Mouse (Mus musculus) fat pad, adult 2 months (tissue): Measurements from ENCODE around the gene Gm21972.

ENCODE experiments used
- DNase-seq: peaks from one replicate; pipeline ENCODE4 v3.0.0-alpha.2; 2011; ENCODE audit warnings: low read depth, low spot score; ENCODE audit errors: extremely low read depth

Gene Gm21972

DNA sequence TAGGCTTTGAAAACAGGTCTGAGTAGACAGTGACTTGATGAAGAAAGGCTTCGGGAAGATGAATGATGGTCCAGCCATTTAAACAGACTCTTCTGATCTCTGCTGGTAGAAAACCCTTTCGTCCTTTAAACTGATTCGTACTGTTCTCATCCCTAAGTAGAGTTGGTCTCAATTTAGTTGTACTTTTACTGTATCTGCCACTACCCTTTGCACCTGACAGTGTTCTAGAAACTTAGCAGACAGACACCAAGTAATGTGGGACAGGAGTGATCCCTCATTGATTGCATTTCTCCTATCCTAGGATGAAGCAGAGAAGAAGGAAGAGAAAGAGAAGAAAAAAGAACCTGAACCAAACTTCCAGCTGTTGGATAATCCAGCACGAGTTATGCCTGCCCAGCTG is at the start of gene Gm21972:
Gene Gm21972, plus strand, starts transcription at position 301 of the 400 bp plus-strand sequence.
- no peak for DNase-seq

DNA sequence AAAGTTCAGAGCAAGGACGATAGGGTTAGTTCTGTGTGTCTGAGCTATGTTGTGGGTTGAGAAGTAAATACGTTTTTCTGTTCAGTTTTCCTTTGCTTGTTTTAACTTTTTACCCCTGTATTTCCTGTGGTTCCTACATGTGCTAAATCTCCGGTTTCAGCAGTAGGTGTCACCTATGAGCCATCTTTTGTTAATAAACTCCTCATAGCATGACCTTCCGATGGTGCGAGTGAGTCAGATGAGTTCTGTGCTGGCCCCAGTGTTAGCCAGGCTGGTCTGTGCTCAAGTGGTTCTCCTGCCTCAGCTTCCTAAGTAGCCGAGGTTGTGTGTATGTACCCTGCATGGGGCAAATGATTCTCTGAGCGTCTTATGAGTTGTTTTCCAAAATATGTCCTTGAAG is 39.0 kb upstream of the Gm21972 start:
- DNase-seq: no peak

DNA sequence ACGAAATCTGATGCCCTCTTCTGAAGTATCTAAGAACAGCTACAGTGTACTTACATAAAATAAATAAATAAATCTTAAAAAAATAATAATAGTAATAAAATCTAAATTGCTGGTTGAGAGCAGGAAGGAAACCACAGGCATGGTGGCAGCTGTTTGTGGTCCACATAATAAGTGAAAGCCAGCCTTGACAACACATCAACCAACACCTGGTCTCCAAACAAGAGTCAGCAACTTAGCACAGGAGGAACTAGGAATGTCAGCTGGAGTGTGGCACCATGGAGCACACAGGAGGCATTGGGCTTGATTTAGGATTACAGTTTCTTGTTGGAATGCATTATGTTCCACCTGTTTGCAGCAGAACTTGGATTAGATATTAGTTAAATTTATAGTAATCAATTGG is 28.4 kb upstream of the Gm21972 start:
- no peak for DNase-seq

DNA sequence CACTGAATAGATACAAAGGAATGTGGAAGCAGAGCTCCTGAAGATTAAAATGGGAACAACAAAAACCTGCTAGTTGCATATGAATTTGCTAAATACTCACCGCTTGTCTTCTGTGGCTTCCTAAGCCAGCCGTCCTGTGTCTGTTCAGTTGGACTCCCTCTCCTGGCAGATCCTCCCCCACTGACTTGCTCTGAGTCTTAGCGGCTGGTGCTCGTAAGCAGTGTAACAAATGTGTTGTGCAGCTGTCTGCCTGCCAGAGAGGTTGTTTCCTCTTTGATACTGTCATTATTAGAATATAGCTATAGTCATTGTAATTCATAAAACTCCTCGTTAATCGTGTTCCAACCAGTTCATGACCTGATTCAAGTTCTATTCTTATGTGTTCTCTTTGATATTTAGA is 21.7 kb upstream of the Gm21972 start, which contains the start of gene Htr2b:
Gene Htr2b, minus strand, starts transcription at position 192 of the 400 bp plus-strand sequence.
- no peak for DNase-seq

DNA sequence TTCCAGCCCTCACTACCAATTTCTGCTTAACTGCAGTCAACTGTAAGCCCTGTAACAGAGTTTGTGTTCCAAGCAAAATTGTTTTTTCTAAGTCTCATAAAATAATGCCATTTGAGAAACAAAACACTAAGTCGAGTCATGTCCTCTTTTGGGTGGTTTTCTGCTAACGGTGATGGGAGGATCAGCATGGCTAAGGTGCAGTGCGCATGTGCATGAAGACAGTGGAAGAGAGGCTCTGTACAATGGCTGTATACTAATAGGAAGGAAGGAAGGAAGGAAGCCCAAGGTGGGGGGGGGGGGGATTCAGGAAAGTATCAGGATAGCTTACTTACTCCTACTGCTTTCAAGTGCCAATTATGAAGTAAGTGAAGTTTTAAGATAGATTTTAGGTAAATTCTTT is 19.3 kb upstream of the Gm21972 start:
- no peak for DNase-seq

DNA sequence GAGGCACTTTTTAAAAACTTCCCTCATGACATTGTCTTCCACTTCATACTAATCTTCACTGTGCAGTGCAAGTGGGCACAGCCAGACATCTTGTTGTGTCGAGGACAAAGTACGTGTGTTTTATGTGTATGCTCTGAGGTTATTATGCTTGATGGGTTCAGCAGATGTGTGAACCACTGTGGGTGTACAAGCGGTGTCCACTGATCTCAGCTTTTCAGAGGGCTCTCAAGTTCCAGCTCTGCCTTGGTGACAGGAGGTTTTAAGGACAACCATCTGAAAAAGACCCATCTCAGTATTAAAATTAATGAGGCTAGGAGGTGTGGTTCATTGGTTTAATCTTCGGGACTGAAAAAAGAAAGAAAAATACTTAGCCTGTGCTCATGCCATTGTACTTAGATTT is 13.9 kb upstream of the Gm21972 start:
- no peak for DNase-seq

DNA sequence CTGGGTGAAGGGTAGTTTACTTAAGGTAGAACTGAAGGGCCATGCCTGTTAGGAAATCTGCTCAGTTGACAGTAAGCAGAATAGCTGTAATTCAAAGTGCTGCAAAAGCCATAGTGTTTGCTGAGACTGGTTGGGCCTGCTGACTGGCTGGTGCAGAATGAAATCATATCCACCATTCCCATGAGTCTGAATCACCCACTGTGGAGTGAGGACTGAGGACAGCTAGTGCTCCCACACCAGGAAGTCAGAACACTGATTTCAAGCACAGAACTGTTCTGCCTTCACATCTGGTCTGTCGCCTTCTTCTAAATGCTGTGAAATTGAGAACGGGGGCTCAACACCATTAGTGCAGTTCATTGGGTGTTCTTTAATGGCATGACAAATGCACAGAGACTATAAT is 7.4 kb upstream of the Gm21972 start:
- no peak for DNase-seq

DNA sequence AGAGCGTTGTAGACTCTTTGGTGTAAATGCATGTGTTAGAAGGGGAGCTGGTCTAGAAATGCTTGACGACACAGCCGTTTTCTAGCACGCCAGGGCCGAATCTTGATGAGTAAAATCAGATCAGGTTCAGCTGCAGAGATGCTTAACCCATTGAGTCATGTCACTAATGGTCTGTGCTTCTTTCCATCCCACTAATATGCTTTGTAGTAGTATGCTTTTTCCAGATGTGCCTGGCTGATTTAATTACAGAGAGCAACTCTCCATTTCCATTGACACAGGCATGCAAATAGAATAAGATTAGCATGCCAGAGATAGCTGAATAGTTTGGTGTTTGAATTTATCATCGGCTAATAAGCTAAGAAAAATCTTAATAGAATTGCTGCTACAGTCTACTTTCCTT is 1.9 kb downstream of the Gm21972 start:
- no peak for DNase-seq

DNA sequence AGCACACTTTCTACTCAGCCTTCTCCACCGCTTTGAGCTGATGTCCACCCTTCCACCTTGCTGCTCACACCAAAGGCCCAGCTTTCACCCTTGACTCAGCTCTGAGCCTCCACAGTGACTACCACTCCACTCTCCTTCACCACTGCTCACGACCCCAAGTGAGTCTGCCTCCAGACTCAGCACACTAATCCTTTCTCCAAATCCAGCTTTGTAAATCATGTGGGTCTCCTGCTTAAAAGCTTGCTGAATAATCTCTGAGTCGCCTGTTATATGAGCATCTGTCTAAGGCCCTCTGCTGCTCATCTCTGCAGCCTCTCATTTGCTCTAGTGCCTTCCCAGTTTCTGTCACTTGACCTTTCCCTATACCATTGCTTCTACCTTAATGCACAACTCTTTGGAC is 7.6 kb downstream of the Gm21972 start:
- no peak for DNase-seq

DNA sequence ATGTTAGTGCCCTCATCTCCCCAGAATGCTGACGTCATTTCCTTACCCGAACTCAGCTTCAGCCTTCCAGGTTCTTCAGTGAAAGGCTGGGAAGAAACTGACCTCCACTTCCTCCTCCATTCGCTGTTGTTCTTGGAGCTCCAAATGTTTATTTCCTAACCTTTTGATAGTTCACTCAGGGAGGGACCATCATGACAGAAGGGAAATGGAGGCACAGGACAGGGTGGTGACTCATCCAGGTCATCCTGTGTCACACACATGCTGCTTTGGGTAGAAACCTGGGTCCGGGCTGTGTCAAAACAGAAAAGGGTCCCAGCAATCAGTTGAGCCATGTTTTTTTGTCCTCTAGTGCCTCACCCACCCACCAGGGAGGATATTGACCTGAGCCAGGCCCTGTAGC is 9.7 kb downstream of the Gm21972 start:
- no peak for DNase-seq

DNA sequence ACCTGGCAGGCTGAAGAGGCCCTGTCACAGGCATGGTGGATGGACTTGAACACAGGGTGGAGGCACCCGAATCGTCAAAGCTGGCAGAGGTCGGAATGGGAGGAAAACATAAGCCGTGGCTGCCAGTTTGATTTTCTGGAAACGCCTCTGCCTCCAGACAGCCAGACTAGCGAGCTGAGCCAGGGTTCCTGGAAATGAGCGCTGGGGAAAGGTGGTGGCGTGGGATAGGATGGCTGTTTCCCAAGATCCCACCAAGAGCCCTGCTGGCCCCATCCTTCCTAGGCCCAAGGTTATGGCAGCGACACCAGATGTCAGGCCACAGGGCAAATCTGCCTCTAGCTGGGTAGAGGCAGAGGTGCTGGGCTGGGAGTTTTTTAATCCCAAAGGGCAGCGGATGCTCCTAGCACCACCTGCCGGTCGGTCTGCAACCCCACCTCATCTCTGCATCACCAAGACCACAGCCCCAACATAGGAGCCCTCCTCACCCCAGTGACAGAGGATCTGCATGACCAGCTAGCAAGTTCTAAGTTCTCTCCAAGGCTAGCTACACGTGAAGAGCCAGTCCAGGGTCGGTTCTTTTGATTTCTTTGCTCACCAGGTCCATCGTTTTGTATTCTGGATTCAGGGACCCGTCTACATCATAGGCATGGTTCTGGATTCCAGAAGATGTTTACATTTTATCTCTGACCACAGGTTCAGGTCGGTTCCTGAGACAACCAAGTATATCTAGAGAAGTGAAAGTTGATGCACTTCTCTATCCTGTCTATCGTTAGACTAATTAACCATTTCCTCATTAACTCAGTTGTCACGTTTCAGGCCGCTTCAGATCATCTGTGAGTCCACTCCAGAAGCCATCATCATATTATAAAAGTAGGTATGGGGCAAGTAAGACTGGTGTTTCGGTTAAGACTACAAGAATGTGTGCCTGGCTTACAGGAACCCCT is 10.8 kb downstream of the Gm21972 start:
- DNase-seq: no peak

DNA sequence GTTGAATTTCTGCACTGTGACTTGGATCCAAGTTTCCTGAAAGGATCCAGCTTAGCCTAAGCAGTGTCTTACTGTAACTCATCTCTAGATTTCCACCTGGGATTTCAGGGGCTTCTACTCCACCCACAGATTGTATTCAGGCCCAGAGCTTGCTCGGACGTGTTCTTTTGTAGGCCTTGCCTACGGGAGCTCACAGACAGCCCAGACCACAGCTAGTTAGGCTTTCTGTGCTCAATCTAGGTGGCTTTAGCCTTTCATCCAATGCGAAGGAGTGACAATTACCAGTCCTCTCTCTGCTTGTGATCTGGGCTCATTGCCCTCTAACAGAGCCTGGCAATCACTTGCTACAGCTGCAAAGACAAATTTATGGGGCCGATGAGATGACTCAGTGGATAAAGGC is 12.9 kb downstream of the Gm21972 start:
- no peak for DNase-seq

DNA sequence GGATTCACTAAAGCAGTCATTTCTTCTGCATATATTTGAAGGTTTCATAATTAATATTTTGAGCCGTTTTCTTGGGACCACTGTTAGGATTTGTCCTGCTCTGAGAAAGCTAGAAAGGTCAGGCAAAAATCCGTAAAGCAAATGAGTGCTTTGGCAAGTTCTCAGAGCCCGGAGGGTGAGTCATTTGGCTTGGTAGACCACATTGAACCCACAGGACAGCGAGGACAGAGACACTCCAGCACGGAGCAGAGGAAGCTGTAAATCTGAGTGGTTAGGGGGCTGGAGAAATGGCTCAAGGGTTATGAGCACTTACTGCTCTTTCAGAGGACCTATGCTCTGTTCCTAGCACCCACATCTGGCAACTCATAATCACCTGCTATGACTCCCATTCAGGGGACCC is 14.1 kb downstream of the Gm21972 start:
- no peak for DNase-seq

DNA sequence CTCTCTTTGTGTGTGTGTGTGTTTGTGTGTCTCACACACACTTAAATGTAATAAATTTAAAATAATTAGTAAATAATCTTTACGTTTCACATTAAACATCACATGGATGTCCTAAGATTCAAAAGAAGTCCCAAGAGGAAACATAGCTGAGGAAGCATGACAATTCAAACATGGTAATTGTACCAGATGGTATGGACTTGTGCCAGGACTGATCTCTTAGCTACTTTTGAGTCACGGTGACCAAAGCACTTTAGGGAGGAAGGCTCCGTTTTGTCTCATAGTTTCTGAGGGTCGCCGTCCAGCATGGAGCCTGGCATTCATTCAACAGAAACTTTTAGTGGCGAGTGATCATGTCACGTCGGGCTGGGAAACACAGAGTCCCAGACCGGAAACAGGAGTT is 14.7 kb downstream of the Gm21972 start:
- DNase-seq: no peak

DNA sequence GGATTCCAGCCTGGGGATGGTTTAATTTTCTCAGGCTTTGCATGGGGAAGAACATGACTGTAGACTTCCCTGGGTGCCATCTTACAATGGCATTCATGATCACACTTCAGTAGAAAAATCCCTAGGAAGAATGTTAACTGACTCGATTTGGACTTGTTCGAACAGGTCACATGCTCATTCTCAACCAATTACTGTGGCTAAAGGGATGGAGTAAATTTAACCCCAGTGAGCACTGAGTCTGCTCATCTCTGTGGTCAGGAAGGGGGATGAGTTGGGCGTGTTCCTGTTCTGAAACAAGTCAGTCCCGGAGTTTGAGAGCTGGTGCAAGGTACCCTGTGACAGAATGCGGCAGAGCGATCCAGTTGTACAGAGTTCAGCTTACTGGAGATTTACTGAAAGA is 17.5 kb downstream of the Gm21972 start:
- DNase-seq: no peak

DNA sequence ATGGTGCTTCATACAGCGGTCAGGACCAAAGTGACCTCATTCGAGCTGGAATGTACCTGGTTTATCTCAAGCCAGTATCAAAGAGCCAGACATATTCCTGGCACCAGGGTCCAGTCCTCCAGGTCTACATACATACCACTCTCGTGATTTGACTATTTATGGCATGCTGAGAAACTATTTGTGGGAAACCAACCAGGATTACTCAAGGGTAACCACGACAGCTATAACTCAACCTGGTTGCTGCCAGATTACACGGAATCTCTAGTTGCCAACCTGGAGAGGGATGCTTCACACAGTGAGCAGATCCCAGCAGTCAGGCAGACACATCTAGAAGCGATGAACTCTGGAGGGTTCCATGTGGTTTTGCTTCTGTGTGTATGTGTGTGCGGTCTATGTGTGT is 17.9 kb downstream of the Gm21972 start:
- no peak for DNase-seq

DNA sequence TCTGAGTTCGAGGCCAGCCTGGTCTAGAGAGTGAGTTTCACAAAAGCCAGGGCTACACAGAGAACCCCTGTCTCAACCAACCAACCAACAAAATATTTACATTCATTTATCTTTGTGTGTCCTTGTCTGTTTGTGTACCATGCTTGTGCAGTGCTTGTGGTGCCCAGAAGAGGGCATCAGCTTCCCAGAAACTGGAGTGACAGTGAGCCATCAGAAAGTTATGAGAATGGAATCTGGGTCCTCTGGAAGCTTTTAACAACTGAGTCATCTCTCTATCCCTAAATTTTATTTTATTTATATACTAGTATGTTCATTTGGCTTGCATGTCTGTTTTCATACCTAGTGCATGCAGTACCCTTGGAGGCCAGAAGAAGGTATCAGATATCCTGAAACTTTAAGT is 19.2 kb downstream of the Gm21972 start:
- no peak for DNase-seq

DNA sequence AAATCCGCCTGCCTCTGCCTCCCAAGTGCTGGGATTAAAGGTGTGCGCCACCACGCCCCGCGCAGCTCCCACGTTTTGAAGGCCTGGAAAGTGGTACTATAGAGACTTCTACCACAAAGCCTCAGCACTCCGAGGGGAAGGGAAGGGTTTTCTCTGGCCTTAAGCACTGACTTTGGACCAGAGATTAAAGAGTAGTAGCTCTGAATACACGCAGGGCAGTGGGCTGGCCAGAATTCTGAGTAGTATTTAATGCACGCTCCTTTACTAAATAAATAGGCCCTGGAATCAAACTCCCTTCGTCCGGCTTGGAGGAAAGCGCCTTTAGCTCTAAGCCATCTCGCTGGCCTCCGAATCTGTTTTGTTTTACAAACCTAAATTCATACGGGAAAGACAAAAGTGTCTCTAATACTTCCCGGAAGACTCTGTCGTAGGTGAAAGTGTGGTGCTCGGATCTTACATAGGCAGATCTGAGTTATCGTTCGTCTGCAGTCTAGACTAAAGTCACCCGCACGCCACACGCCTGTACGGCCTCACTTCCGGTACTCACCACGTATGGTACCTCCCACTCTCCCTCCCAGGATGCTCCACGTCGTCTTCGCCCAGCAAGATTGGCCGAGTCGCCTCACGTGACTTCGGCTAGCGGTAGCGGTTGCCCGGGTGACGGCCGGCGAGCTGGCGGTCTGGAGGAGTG is 20.8 kb downstream of the Gm21972 start, which contains the start of gene Armc9:
Gene Armc9, plus strand, starts transcription at position 648 of the 691 bp plus-strand sequence.
- no peak for DNase-seq

DNA sequence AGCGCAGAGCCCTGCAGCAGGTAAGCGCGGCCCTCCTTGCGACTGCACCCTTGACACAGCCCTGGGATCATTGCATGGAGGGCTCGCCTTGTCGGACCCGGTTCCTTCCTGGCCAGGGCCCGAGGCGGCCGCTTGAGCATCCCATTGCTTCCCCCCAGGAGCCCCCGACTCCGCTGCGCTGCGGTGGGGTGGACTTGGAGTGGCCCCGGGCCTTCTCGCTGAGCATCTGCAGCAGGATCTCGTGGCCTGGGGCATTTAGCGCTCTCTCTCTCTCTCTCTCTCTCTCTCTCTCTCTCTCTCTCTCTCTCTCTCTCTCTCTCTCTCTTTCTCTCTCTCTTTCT is 21.4 kb downstream of the Gm21972 start:
- DNase-seq: no peak

DNA sequence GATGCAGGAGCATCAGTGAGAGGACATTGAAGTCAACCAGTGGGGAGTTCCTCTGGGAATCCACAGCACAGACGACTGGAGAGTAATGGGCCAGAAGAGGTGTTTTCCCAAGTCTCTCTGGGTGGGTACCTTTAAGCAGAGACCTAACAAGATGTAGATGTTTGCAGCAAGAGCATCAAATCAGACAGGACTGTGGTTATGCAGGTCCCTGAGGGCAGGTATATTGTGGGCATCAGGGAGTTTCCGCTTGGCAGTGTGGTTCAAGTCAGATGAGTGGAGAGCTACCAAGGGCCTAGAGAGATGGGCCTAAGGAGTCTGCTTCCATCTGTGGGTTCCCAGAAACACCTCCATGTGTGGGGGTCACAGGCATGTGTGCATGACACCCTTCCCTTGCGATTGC is 22.6 kb downstream of the Gm21972 start:
- no peak for DNase-seq

DNA sequence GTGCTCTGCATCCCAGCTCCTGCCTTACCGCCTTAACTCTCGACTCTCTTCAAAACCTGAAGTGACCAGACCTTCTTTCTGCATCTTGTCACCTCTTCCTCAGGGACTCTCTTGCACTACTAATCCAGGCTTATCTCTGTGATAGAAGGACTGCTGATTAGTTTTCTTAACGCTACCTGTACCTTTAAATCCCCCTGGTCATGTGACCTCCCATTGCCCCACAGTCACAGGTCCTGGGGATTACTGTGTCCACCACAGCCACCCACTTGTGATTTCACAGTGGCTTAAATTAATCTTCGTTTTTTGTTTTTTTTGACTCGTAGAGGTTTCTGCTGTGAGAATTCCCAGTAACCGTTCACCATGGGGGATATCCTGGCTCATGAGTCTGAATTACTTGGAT is 23.2 kb downstream of the Gm21972 start:
- DNase-seq: no peak

DNA sequence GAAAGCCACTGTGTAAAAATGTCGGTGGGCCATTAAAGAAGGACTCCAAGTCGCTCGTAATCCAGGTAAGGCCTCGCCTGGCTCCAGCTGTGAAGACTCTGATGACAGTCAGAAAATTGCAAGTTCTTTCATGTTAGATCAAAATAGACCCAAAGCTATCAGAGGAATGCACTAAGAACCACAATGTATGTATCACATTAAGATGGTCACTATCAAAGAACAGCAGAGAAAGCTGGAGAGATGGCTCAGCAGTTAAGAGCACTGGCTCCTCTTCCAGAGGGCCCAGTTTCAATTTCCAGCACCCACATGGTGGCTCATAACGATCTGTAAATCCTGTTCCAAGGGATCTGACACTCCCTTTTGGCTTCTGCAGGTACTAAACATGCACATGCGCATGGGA is 26.6 kb downstream of the Gm21972 start:
- no peak for DNase-seq
